Mouse (Mus musculus): Measurements from ENCODE around the gene Ncs1. TPM values are rescaled to one million over a fixed set of nuclear protein-coding genes. Genes with fewer than 3 reads are reported as not detected.
A peak's percentile ranks its signal among the peaks of the same experiment; 100 is the strongest.

Ncs1 gene
- polyA plus RNA-seq, 1 experiment from 2014 or later = 8.5 TPM

DNA sequence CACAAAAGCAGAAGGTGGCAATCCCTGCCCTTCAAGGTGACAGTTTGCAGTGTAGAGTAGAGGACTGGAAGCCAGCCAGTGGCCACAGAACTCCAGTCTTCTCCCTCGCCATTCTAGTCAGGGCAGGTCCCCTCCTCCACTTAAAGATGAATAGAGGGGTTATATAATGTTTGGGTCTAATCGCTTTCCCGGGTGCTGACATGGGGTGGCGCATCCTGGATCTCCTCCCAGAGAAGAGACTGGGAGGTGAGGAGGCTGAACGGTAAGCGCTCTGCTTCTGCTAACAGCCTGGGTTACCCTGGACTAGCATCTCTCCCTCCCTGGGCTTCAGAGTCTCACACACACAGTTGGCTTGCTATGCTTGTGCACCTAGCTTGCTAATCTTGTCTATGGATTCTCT is 32.2 kb downstream of the Ncs1 start:
- Histone ChIP-seq H3K9me3 (ENCODE audit: control insufficient read depth, low read length) (no peaks in the 10 kb centered on the region), H3K4me1 (replicated peaks; ENCODE audit: control insufficient read depth, insufficient read depth, low read length) (no peaks in the 10 kb centered on the region), H3K36me3 (ENCODE audit: control insufficient read depth, insufficient read depth, low read length) (no peaks in the 10 kb centered on the region; the same call in 1 of the 2 replicates), H3K27me3 (replicated peaks; ENCODE audit: control insufficient read depth, insufficient read depth, low read length) (no peaks in the 10 kb centered on the region), H3K4me2 (no peak overlapping the region), H3K27ac (ENCODE audit: low read depth, low read length) (no peak overlapping the region), H3K4me3 (ENCODE audit: low read depth, low read length) (no peak overlapping the region), H3K9ac (ENCODE audit: low read depth, low read length) (no peak overlapping the region)
- DNase-seq (ENCODE audit: low spot score) (no peak), ATAC-seq (replicated peaks; ENCODE audit: low FRiP score) (no peak)
- WGBS = 72% methylated on average over 6 of the region's 6 CpGs

- Histone ChIP-seq H3K27ac (ENCODE audit: low read depth, low read length) (no peak overlapping the region), H3K4me2 (no peak overlapping the region), H3K27me3 (replicated peaks; ENCODE audit: control insufficient read depth, insufficient read depth, low read length) (no peaks in the 10 kb centered on the region), H3K4me3 (ENCODE audit: low read depth, low read length) (no peak overlapping the region), H3K9me3 (ENCODE audit: control insufficient read depth, low read length) (no peaks in the 10 kb centered on the region), H3K9ac (ENCODE audit: low read depth, low read length) (no peak overlapping the region), H3K4me1 (replicated peaks; ENCODE audit: control insufficient read depth, insufficient read depth, low read length) (no peaks in the 10 kb centered on the region), H3K36me3 (ENCODE audit: control insufficient read depth, insufficient read depth, low read length) (no peaks in the 10 kb centered on the region; the same call in 1 of the 2 replicates)
- DNase-seq (ENCODE audit: low spot score) (no peak), ATAC-seq (replicated peaks; ENCODE audit: low FRiP score) (no peak)
- 73% methylated on average over 5 of the region's 5 CpGs for WGBS
Measured at GRCm38 (mm10) chr2:31278483-31278882, 32.9 kb downstream of the Ncs1 start.

- Histone ChIP-seq H3K27me3 (replicated peaks; ENCODE audit: control insufficient read depth, insufficient read depth, low read length) (no peaks in the 10 kb centered on the region), H3K4me1 (replicated peaks; ENCODE audit: control insufficient read depth, insufficient read depth, low read length) (no peaks in the 10 kb centered on the region), H3K9ac (ENCODE audit: low read depth, low read length) (no peak overlapping the region), H3K4me3 (ENCODE audit: low read depth, low read length) (no peak overlapping the region), H3K36me3 (ENCODE audit: control insufficient read depth, insufficient read depth, low read length) (peaks cover 2% of the 10 kb centered on the region; the same call in 1 of the 2 replicates), H3K9me3 (ENCODE audit: control insufficient read depth, low read length) (no peaks in the 10 kb centered on the region), H3K4me2 (no peak overlapping the region), H3K27ac (ENCODE audit: low read depth, low read length) (no peak overlapping the region)
- ATAC-seq (replicated peaks; ENCODE audit: low FRiP score) = no peak
- WGBS = 84% methylated on average over 8 of the region's 8 CpGs
- no peak for DNase-seq (ENCODE audit: low spot score)
Measured at GRCm38 (mm10) chr2:31281138-31281537, 35.5 kb downstream of the Ncs1 start.

DNA sequence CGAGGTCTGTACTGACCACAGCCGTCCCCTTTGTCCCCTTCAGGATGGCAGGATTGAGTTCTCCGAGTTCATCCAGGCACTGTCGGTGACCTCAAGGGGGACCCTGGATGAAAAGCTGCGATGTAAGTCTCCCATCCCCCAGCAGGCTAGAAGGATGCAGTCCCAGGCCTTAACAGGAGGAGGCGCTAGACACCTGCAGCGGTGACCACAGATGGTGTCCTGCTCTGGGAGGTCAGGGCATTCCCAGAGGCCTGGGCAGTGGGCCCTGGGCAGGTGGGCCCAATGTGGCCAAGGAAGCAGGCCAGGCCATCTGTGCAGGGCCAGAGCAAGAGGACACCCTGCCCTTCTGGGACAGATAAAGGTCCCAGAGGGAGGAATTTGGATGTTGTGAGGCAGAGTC is 36.6 kb downstream of the Ncs1 start:
- Histone ChIP-seq H3K27ac (ENCODE audit: low read depth, low read length) (no peak overlapping the region), H3K27me3 (replicated peaks; ENCODE audit: control insufficient read depth, insufficient read depth, low read length) (no peaks in the 10 kb centered on the region), H3K9ac (ENCODE audit: low read depth, low read length) (no peak overlapping the region), H3K4me2 (no peak overlapping the region), H3K9me3 (ENCODE audit: control insufficient read depth, low read length) (no peaks in the 10 kb centered on the region), H3K4me3 (ENCODE audit: low read depth, low read length) (no peak overlapping the region), H3K4me1 (replicated peaks; ENCODE audit: control insufficient read depth, insufficient read depth, low read length) (no peaks in the 10 kb centered on the region), H3K36me3 (ENCODE audit: control insufficient read depth, insufficient read depth, low read length) (peaks cover 2% of the 10 kb centered on the region; the same call in 1 of the 2 replicates)
- 47% methylated on average over 7 of the region's 7 CpGs for WGBS
- ATAC-seq (replicated peaks; ENCODE audit: low FRiP score) (no peak), DNase-seq (ENCODE audit: low spot score) (no peak)

DNA sequence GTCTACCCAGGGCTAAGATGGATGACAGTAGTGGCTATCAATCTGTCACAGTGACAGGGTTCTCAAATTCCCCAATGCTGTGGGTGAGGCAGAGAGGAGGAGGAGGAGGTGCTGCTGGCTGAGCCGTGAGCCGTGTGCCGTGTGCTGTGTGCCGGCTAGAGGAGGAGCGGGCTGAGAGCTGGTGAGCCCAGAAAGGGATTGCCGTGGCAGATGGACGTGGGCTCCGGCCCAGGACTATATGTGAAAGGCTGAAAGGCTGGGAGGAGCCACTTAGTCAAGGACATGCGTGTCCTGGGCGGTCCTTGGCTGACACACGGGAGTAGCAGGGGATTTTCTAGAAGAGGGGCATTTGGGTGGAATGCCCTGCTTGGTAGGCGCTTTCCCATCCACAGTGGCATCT is 37.3 kb downstream of the Ncs1 start:
- H3K4me3 ChIP-seq (ENCODE audit: low read depth, low read length) = no peak overlapping the region
- WGBS = 91% methylated on average over 12 of the region's 12 CpGs
- DNase-seq (ENCODE audit: low spot score) = no peak
- H3K4me2 ChIP-seq = no peak overlapping the region
- H3K36me3 ChIP-seq (ENCODE audit: control insufficient read depth, insufficient read depth, low read length) = peaks cover 2% of the 10 kb centered on the region; the same call in 1 of the 2 replicates
- no peaks in the 10 kb centered on the region for H3K9me3 ChIP-seq (ENCODE audit: control insufficient read depth, low read length)
- ATAC-seq (replicated peaks; ENCODE audit: low FRiP score) = no peak
- no peak overlapping the region for H3K9ac ChIP-seq (ENCODE audit: low read depth, low read length)
- no peaks in the 10 kb centered on the region for H3K27me3 ChIP-seq (replicated peaks; ENCODE audit: control insufficient read depth, insufficient read depth, low read length)
- H3K27ac ChIP-seq (ENCODE audit: low read depth, low read length) = no peak overlapping the region
- no peaks in the 10 kb centered on the region for H3K4me1 ChIP-seq (replicated peaks; ENCODE audit: control insufficient read depth, insufficient read depth, low read length)

GRCm38 (mm10) chr2:31284531-31284930 is 38.9 kb downstream of the Ncs1 start:
- H3K9me3 ChIP-seq (ENCODE audit: control insufficient read depth, low read length) = no peaks in the 10 kb centered on the region
- peaks cover 2% of the 10 kb centered on the region; the same call in 1 of the 2 replicates for H3K36me3 ChIP-seq (ENCODE audit: control insufficient read depth, insufficient read depth, low read length)
- no peaks in the 10 kb centered on the region for H3K27me3 ChIP-seq (replicated peaks; ENCODE audit: control insufficient read depth, insufficient read depth, low read length)
- no peak overlapping the region for H3K27ac ChIP-seq (ENCODE audit: low read depth, low read length)
- DNase-seq (ENCODE audit: low spot score) (no peak), ATAC-seq (replicated peaks; ENCODE audit: low FRiP score) (no peak)
- no peaks in the 10 kb centered on the region for H3K4me1 ChIP-seq (replicated peaks; ENCODE audit: control insufficient read depth, insufficient read depth, low read length)
- H3K9ac ChIP-seq (ENCODE audit: low read depth, low read length) = no peak overlapping the region
- no peak overlapping the region for H3K4me2 ChIP-seq
- 85% methylated on average over 5 of the region's 5 CpGs for WGBS
- no peak overlapping the region for H3K4me3 ChIP-seq (ENCODE audit: low read depth, low read length)

DNA sequence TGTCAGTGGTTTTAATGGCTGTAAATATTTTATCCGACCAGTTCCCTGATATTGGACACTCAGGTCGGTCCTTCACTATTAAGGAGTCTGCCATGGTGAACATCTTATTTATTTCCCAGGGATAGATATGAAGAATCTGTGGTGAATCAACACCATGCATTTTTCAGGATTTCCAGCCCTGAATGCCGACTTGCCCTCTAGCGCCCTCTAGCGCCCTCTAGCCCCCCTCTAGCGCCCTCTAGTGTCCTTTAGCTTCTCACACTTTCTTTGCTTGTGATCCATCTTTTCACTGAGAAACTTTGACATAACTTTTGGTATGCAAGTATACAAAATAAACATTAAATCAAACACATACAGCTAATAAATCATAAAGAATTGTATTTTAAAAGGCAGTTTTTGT is 45.8 kb downstream of the Ncs1 start:
- Histone ChIP-seq H3K27ac (ENCODE audit: low read depth, low read length) (no peak overlapping the region), H3K4me3 (ENCODE audit: low read depth, low read length) (no peak overlapping the region), H3K4me1 (replicated peaks; ENCODE audit: control insufficient read depth, insufficient read depth, low read length) (no peaks in the 10 kb centered on the region), H3K9me3 (ENCODE audit: control insufficient read depth, low read length) (no peaks in the 10 kb centered on the region), H3K27me3 (replicated peaks; ENCODE audit: control insufficient read depth, insufficient read depth, low read length) (no peaks in the 10 kb centered on the region), H3K9ac (ENCODE audit: low read depth, low read length) (no peak overlapping the region), H3K36me3 (ENCODE audit: control insufficient read depth, insufficient read depth, low read length) (no peaks in the 10 kb centered on the region), H3K4me2 (no peak overlapping the region)
- ATAC-seq (replicated peaks; ENCODE audit: low FRiP score) (no peak), DNase-seq (ENCODE audit: low spot score) (peak; percentile 48)
- WGBS = 8% methylated on average over 6 of the region's 6 CpGs

- H3K27ac ChIP-seq (ENCODE audit: low read depth, low read length) = no peak overlapping the region
- 0% methylated on average over 4 of the region's 4 CpGs for WGBS
- DNase-seq (ENCODE audit: low spot score) = peak; percentile 68
- no peak overlapping the region for H3K9ac ChIP-seq (ENCODE audit: low read depth, low read length)
- no peak overlapping the region for H3K4me2 ChIP-seq
- no peaks in the 10 kb centered on the region for H3K27me3 ChIP-seq (replicated peaks; ENCODE audit: control insufficient read depth, insufficient read depth, low read length)
- no peak overlapping the region for H3K4me3 ChIP-seq (ENCODE audit: low read depth, low read length)
- H3K4me1 ChIP-seq (replicated peaks; ENCODE audit: control insufficient read depth, insufficient read depth, low read length) = no peaks in the 10 kb centered on the region
- H3K9me3 ChIP-seq (ENCODE audit: control insufficient read depth, low read length) = no peaks in the 10 kb centered on the region
- H3K36me3 ChIP-seq (ENCODE audit: control insufficient read depth, insufficient read depth, low read length) = no peaks in the 10 kb centered on the region
- ATAC-seq (replicated peaks; ENCODE audit: low FRiP score) = no peak
Measured at GRCm38 (mm10) chr2:31294985-31295384, 49.4 kb downstream of the Ncs1 start.

- no peaks in the 10 kb centered on the region for H3K36me3 ChIP-seq (ENCODE audit: control insufficient read depth, insufficient read depth, low read length)
- no peak for ATAC-seq (replicated peaks; ENCODE audit: low FRiP score)
- DNase-seq (ENCODE audit: low spot score) = no peak
- no peak overlapping the region for H3K4me3 ChIP-seq (ENCODE audit: low read depth, low read length)
- no peak overlapping the region for H3K9ac ChIP-seq (ENCODE audit: low read depth, low read length)
- H3K9me3 ChIP-seq (ENCODE audit: control insufficient read depth, low read length) = no peaks in the 10 kb centered on the region
- H3K27ac ChIP-seq (ENCODE audit: low read depth, low read length) = no peak overlapping the region
- no peaks in the 10 kb centered on the region for H3K4me1 ChIP-seq (replicated peaks; ENCODE audit: control insufficient read depth, insufficient read depth, low read length)
- WGBS = 80% methylated on average over 6 of the region's 6 CpGs
- no peaks in the 10 kb centered on the region for H3K27me3 ChIP-seq (replicated peaks; ENCODE audit: control insufficient read depth, insufficient read depth, low read length)
- no peak overlapping the region for H3K4me2 ChIP-seq
Measured at GRCm38 (mm10) chr2:31296395-31296794, 50.8 kb downstream of the Ncs1 start.
